Mouse (Mus musculus): ENCODE measurements around the gene Zfp157. TPM values are rescaled to one million over a fixed set of nuclear protein-coding genes. Genes with fewer than 3 reads are reported as not detected.

Gene Zfp157
- polyA plus RNA-seq (2012; ENCODE audit: low replicate concordance): 0.62 and 2.5 TPM in 2 replicates

DNA sequence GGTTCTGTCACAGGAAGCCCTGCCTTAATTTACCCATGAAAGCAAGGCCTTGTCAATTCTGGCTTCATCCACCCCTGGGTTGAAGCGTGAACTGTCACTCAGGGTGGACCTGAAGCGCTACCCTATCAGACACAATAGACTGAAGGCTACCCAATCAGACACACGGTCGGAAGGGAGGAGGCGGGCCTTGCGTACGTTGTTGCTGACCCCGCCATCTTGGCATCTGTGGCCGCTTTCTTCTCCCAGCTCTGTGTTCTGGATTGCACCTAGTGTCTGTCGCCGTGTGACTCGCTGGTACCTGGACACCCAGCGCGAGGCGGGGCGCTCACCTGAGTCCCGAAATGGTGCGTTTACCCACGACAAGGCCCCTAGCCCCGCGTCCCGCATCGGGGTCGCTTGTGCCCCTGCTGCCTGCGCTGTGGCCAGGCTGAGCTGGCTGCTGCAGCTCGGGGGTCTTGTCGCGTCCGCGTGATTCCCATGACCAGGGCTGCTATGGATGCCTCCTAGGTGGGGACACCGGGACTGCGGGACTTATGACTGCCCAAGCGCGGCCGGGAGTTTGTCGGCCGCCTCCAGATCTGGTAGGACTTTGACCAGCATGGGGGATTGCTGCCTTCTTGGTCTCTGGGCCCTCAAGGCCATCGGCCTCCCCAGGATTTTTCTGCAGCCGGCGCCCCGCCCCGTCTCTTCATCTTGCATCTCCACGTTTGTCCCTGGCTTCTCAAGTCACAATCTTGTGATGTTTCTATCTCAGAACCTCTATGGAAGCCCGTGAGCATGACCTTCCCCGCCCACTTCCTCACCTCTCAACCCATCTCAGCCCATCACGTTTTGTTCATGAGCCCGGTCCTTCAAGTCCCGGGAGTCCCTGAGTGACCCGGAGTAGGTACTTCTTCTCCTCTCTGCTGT lies at the start of gene Zfp157:
Zfp157 (plus strand) TSS at position 183 of the 909 bp plus-strand sequence.

Other genes with a start within 250 kb of the Zfp157 start
- 2.1 and 5.4 TPM in 2 replicates for gene Mblac1, start 247.2 kb upstream of the Zfp157 start, polyA plus RNA-seq (2012; ENCODE audit: low replicate concordance)
- gene Nxpe5, start 215.6 kb upstream of the Zfp157 start, polyA plus RNA-seq (2012; ENCODE audit: low replicate concordance): 1.6 and 1.8 TPM in 2 replicates
- 87.3 and 121 TPM in 2 replicates for gene Lamtor4, start 186.0 kb upstream of the Zfp157 start, polyA plus RNA-seq (2012; ENCODE audit: low replicate concordance)
- 198 and 365 TPM in 2 replicates for gene BC037034, start 177.4 kb upstream of the Zfp157 start, polyA plus RNA-seq (2012; ENCODE audit: low replicate concordance)
- gene Gal3st4, start 168.6 kb upstream of the Zfp157 start, polyA plus RNA-seq (2012; ENCODE audit: low replicate concordance): not detected in 2 replicates
- not detected in 2 replicates for gene Gm43720, start 161.5 kb upstream of the Zfp157 start, polyA plus RNA-seq (2012; ENCODE audit: low replicate concordance)
- gene Gpc2, start 161.5 kb upstream of the Zfp157 start, polyA plus RNA-seq (2012; ENCODE audit: low replicate concordance): 2.5 and 2.7 TPM in 2 replicates
- gene Stag3, start 161.2 kb upstream of the Zfp157 start, polyA plus RNA-seq (2012; ENCODE audit: low replicate concordance): 2.1 and 9.1 TPM in 2 replicates
- gene Pvrig, start 99.5 kb upstream of the Zfp157 start, polyA plus RNA-seq (2012; ENCODE audit: low replicate concordance): 0.81 and 2.3 TPM in 2 replicates
- gene 1700123K08Rik, start 123.2 kb downstream of the Zfp157 start, polyA plus RNA-seq (2012; ENCODE audit: low replicate concordance): not detected in 2 replicates
- 0.37 and 2.2 TPM in 2 replicates for gene Zfp68, start 178.3 kb downstream of the Zfp157 start, polyA plus RNA-seq (2012; ENCODE audit: low replicate concordance)
- gene A430033K04Rik, start 181.4 kb downstream of the Zfp157 start, polyA plus RNA-seq (2012; ENCODE audit: low replicate concordance): 0.31 and 0.68 TPM in 2 replicates

All from hematopoietic multipotent progenitor cell, adult 10-12 weeks (in vitro differentiated cells).